Mouse (Mus musculus) megakaryocyte, embryonic 14.5 days (primary cell): ENCODE measurements around the gene Xpnpep2.

Source experiments
- FLI1 ChIP-seq: IDR thresholded peaks from 2 replicates; pipeline ENCODE4 v1.6.1; 2012; ENCODE audit warnings: low read length, inconsistent platforms, mixed read lengths
- GATA1 ChIP-seq: IDR thresholded peaks from 3 replicates; pipeline ENCODE4 v1.6.1; 2012; ENCODE audit warnings: mixed read lengths, low read length, inconsistent platforms, borderline replicate concordance

DNA sequence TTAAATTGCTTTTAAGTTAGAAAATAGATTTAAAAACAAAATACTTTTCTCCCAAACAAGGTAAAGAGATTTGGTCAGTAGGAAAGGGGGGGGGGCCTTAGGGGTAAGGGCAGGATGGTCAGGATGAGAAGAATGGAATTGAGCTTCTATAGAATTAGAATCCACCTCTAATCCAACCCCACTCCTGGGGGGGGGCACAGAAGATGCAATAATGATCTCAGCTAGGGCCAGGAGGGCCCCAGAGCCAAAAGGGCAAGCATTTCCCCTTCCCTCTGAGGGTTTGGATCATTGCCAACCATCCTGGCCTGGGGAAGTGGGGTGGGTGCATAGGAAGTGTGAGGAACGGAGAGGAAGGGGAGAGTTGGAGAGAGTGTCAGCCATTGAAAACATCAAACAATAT lies 61.8 kb downstream of the Xpnpep2 start:
- TF ChIP-seq GATA1 (no peak), FLI1 (no peak)
